Mouse (Mus musculus): ENCODE measurements around the gene Nab2.
"Not testable (repeated sequence)": the region's sequence is repeated elsewhere in the genome, so short reads cannot be mapped to it uniquely, and the experiment has no call there.

Gene Nab2

DNA sequence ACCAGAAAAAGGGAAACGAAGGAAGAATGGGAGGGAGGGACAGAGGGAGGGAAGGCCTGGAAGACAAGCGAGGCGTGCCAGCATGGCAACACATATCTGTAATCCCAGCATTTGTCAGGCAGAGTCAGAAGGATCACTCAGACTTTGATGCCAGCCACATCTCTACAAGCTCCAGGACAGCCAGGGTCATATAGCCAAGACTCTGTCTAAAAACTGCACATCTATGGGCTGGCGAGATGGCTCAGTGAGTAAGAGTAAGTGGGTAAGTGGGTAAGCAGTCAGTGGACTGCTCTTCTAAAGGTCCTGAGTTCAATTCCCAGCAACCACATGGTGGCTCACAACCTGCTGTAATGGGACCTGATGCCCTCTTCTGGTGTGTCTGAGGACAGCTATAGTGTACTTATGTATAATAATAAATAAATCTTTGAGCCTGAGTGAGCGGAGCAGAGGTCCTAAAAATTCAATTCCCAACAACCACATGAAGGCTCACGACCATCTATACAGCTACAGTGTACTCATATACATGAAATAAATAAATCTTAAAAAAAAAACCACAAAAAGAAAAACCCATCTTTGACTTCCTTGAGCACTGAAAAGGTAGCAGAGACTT is 5.8 kb upstream of the Nab2 start:
- no peak for DNase-seq (ENCODE audit: low spot score in 2 of 2)

DNA sequence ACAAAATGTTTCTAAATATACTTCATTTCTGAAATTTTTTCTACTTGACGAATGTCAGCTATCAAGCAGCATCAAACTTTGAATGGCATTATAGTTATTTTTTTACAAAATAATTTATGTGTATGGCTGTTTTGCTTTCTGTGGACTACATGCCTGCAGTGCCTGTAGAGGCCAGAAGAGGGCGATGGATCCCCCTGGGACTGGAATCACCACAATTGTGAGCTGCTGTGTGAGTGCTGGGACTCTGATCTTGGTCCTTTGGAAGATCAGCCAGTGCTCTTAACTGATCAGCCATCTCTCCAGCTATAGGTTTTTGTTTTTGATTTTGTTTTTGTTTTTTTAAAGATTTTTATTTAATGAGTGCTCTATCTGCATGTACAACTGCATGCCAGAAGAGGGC is 2.9 kb upstream of the Nab2 start:
- DNase-seq (ENCODE audit: low spot score in 2 of 2): peak; percentile 46 to 76

GRCm38 (mm10) chr10:127670185-127670584 is 1.8 kb upstream of the Nab2 start:
- DNase-seq (ENCODE audit: low spot score in 2 of 2): no peak

GRCm38 (mm10) chr10:127669170-127669569 is 802 bp upstream of the Nab2 start:
- no peak for DNase-seq (ENCODE audit: low spot score in 2 of 2)

DNA sequence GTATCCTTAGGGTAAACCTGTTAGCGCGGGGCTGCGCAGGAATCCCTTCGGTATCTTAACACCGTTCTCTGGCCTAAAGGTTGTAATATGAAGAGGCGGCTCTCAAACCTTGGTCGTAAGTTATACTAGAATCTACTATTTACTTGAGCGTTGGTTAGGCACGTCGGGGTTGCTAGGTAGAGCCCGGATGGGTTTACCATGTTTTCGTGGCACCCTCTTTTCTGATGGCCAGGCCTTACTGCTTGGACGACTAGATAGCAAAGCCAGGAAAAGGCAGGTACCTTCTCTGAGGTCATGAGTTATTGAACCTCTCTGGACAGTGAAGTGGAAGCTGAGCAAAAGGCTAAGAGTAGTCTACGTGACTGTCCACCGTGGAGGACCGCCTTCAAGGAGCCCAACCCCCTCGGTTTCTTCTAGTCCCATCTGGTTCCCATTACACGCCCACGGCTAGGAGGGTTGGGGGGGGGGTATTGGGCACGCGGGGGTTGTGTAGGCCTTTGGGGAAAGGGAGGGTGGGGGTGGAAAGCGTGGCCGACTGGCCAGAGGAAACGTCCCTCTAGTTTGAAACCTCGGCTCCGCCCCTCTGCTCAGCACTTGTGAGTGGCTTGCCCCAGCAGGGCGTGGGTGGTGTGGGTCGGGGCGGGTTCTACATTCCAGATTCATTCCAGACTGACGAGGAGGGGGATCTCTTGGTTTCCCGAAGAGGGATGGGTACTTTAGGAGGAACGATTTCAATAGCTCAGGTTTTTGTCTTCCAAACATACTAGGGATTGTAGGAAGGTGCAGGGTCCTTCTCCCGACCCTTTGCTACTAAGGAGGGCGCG is 887 bp downstream of the Nab2 start:
- peak; percentile 63 to 73 for DNase-seq (ENCODE audit: low spot score in 2 of 2)

GRCm38 (mm10) chr10:127666501-127667268 is 1.7 kb downstream of the Nab2 start, which contains the start of gene Nemp1:
Nemp1 (plus strand) TSS chr10:127666901.
- DNase-seq (ENCODE audit: low spot score in 2 of 2): peak; percentile 59 to 77

DNA sequence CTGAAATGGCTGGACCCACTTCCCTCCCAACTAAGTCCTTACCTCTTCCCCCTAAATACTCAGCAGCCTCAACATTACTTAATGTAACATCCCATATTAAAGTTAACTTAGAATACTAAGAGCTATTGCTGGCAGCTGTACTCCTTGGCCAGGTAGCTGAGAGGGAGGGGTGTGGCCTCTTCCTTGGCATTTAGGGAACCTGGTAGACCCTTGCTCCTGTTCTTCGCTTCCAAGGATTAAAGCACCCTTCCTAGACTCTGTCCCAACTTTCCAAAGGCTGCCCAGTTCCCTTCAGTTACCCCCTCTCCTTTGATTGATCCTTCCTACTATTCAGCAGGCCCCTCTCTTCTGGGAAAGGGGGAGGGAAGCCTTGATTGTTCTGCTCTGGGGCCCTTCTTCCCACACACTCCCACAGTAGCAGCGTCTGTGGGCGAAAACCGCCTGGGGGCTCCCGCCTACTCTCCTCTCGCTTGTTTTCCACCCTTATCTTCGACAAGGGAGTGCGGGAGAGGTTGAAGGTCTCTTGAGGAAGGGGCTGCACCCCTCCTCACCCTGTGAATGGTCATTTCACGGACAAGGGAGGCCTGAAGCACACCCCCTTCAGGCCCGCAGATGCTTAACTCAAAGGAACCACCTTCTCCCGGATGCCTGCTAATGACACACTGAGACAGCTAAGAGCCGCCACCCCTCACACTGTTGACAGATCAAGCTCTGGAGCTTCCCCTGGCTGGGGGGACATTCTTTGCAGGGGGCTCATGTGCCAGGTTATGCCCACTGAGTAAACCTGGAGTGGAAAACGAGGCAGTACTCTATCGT is 2.8 kb downstream of the Nab2 start:
- no peak for DNase-seq (ENCODE audit: low spot score in 2 of 2)

DNA sequence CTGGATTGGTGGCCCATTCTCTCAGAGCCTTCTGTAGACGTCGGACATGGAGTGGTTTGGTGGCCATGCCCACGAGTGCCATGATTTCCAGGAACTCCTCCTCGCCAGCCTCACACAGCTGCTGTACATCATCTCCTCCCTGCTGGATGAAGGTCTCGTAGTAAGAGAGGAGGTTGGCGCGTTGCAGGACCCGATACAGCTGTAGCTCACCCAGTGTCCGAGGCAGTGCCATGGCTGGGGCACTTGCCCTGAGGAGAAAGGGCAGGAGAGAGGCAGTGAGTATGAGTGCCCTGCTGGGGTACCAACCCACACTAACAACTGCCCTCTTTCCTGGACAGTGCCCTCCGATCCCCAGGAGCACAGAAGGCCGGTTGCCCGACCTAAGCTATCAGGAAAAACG is 3.5 kb downstream of the Nab2 start:
- peak in 1 of 2 experiments; percentile 62 for DNase-seq (ENCODE audit: low spot score in 2 of 2)

DNA sequence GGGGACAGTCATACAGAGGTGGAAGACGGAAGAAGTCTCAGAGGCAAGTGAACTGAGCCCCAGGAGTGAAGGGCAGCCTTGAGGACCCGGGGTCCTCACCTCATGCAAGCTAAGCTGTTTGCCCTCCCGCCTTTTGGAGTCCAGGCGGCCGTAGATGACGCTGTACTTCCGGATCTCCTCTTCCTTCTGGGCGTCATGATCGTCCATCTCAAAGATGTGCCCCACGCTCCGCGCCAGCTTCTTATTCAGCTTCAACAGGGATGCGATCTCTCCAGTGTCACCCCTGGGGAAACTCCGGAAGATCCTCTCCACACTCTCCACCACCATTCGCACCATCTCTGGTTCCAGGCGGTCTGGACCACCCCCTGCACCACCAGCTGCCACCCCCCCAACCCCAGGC is 4.2 kb downstream of the Nab2 start:
- peak in 1 of 2 experiments; percentile 62 for DNase-seq (ENCODE audit: low spot score in 2 of 2)

DNA sequence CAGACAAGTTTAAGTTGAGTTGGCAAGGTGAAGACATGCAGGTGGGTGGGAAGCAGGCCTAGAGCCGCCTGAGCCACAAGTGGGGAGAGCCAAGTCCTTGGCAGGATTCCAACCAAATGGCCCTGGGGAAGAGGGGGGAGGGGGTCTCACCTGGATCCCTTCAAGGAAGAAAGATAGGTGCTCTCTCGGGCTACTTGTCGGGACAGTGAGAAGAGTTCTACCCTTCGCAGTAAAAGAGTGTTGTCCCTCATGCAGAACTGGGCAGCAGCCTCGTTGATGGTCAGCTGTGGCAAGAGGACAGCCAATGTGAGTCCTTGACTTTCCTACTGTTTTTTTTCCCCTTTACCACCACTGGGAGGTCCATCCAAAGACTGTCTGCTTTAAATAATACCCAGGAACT is 4.8 kb downstream of the Nab2 start:
- DNase-seq (ENCODE audit: low spot score in 2 of 2): no peak

GRCm38 (mm10) chr10:127662666-127663253 is 5.6 kb downstream of the Nab2 start:
- DNase-seq (ENCODE audit: low spot score in 2 of 2): peak; percentile 52 to 79

DNA sequence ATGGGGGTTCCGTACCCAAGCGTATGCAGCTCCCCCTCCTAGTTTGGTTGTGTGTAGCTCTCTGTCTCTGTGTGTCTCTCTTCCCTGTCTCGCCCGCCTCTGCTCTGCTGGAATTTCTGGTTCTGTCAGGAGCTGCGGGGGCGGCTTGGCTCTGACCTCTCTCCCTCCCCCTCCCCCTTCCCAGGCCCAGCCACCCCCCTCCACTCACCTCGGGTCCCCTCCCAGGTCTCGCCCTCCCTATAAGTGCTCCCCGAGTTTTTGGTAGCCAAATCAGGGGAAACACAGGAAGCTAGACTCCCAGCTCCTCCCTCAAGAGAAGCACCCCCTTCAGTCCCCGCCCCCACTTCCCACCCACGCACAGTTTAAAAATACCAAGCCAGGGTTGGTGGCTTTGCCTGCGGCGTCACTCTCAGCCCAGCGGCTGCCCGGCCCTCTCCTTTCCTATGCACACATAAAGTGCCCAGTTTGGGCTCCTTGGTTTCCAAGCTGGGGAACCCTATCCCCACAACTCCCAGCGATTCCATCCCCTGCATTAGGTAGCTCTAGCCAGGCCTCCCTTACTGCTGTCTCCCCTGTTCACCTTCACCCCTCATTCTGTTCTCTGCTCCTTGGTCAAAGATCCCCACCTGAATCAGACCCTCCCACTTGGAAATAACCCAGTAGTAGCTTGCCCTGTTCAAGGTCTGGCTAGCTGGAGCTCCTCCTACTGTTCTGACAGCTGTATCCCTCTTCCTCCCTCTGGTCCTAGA is 6.3 kb downstream of the Nab2 start:
- peak in 1 of 2 experiments; percentile 56 for DNase-seq (ENCODE audit: low spot score in 2 of 2)

DNA sequence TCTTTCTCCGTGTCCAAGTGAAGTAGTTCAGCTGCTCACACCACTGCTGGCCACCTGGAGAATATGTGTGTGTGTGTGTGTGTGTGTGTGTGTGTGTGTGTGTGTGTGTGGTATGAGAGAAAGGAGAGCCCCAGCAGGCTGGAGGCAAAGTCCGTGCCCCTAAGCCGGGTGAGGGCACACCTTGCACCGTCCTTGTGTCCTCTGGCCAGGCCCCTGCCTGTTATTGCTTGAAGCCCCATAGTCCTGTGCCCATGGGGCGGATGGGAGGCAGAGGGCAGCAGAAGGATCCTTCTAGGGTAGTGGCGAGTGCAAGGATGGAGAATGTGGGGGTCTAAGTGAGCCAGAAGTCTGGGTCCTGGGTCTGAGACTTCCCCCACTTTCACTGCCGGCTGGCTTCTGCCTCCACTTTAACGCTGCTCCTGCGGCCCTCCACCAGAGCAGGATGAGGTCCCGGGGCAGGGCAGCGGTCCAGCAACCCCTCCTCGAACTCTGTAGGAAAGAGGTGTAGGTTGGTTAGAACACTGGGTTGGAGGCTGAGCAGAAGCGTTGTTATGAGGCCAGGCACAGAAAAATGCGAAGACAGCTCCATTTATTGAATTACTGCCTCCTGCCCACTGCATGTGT is 7.0 kb downstream of the Nab2 start:
- DNase-seq (ENCODE audit: low spot score in 2 of 2): no peak

- no peak for DNase-seq (ENCODE audit: low spot score in 2 of 2)
Observed at GRCm38 (mm10) chr10:127659551-127659950, 8.8 kb downstream of the Nab2 start.

- no peak for DNase-seq (ENCODE audit: low spot score in 2 of 2)
Observed at GRCm38 (mm10) chr10:127658076-127658475, 10.3 kb downstream of the Nab2 start.

- DNase-seq (ENCODE audit: low spot score in 2 of 2): not testable (repeated sequence)
Observed at GRCm38 (mm10) chr10:127657617-127658016, 10.8 kb downstream of the Nab2 start.

DNA sequence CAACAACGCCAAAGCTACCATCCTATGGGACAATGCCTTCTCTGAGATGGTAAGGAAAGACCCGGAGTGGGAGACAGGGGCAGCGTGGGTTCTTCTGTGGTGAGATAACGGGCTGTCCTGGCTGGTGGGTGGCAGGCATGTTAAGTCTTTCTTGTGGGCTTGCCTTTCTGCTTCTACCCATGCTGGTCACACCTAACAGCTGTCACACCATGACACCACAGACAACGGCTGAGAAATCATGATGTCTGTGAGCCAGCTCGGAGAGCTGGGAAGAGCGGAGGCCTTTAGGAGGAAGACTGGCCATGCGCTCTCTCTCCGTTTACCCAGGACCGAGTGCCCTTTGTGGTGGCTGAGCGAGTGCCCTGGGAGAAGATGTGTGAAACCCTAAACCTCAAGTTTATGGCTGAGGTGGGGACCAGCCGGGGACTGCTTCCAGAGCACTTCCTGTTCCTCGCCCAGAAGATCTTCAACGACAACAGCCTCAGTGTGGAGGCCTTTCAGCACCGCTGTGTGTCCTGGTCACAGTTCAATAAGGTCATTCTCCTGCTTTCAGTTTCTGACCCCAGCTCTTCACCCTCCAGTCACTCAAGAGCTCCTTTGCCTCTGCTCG is 13.3 kb downstream of the Nab2 start:
- DNase-seq (ENCODE audit: low spot score in 2 of 2): no peak

DNA sequence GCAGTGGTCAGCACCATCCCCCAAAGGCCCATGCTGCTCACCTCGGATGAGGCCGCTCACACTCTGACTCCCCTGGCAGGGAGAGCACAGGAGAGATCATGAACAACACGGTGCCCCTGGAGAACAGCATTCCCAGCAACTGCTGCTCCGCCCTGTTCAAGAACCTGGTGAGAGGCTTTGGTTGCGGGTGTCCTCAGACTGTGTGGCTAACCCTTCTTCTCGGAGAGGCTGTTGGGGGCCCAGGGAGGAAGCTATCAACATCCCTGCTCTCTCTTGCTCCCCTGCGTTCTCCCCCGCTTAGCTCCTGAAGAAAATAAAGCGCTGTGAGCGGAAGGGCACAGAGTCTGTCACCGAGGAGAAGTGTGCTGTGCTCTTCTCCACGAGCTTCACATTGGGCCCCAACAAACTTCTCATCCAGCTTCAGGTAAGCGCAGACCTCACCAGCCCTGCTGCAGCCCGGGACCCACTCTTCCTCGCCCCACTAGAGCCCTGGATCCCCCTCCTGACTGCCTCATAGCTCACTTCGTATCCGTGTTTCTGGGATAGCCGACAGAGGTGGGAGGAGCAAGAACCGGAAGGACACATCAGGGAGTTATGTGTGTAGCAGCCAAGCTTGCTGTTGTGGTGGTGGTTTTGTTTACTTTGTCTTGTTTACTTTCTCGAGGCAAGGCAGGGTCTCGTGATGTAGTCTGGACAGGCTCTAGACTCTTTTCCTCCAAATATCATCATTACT is 15.3 kb downstream of the Nab2 start:
- DNase-seq (ENCODE audit: low spot score in 2 of 2): no peak

DNA sequence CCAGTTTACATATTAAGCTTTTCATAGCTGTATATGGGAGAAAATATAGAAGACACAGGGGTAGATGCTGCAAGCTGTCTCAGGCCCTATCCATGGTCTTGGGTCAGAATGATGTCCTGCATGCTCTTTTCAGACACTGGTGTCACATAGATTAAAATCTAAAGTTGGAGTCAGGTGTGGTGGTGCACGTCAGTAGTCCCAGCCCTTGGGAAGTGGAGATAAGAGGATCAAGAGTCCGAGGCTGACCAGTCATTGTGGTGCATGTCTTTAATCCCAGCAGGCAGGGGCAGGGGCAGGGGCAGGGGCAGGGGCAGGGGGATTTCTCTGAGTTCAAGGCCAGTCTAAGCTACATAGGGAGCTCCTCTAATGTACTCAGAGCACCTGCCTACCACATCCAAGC is 22.6 kb downstream of the Nab2 start:
- DNase-seq (ENCODE audit: low spot score in 2 of 2): no peak

All from spleen, postnatal 4 days (tissue).